Mouse (Mus musculus) cerebellum, postnatal 25 days (tissue): Measurements from ENCODE around the gene Twsg1.

Experiments
- DNase-seq, 2 experiments: peaks; one replicate each; pipeline ENCODE4 v3.0.0; 2021; ENCODE audit warnings: mixed read lengths in 2 of 2

Twsg1 gene

GRCm38 (mm10) chr17:65885697-65886529 lies 65.1 kb downstream of the Twsg1 start, which contains the start of gene Ralbp1:
TSS of gene Ralbp1 (minus strand) at chr17:65885798.
- DNase-seq: peak; percentile 50 to 66

DNA sequence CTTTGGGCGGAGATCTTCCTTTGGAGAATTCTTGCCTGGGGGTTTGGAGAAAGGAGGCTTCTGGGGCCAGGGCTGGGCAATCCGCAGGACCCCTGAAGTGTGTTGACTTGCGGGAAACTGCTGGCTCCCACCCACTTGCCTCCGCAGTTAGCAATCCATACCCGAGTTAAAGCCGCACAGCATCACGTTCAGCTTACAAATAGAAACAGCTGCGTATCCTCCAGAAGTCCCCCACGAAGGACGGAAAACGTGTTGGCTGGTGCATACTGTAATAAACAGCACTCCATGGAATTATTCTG lies 65.7 kb downstream of the Twsg1 start:
- DNase-seq: no peak

- peak; percentile 99 for DNase-seq
Observed at GRCm38 (mm10) chr17:65884691-65885397, 66.2 kb downstream of the Twsg1 start.

DNA sequence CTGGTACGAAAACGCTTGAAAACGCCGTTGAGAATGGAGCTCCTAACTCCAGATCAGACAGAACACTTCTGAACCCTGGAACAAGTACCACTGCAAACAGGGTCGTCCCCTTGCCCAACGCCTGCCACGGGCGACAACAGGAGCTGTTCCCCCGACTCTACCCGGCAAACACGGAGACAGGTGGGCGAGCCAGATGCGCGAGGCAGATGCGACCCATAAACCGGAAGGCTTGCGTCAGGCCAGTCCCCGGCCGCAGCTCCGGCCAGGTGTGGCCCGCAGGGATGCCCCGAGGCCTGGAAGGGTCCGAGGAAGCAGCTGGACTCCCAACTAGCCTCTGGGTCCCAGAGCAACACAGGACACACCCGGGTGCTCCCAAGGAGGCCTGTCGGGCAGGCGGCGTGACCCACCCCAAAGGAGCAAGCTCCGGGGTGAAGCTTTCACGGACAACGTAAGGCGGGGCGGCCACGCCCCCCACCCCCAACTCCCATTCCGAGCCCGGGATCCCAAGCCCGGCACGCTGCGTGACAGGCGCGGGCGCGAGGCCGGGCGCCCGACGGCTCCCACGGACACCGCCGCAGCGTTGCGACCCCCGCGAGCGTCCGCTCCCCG lies 66.9 kb downstream of the Twsg1 start:
- no peak for DNase-seq

DNA sequence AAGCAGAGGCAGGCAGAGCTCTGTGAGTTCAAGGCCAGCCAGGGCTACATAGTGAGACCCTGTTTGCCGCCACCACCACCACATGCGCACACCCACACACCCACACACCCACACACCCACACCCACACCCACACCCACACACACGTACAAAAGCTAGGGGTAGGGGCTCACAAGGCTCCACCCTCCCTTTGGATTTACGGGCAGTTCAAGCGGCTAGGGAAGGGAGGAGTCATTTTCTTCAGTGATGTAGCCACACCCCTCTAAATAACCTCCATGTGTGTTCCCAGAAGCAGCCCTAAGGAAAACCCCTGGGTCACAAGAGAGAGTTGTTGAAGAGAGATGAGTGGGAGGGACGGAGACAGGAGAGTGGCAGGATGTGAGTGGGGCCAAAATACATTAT lies 74.0 kb downstream of the Twsg1 start:
- no peak for DNase-seq

GRCm38 (mm10) chr17:65873834-65874233 lies 77.2 kb downstream of the Twsg1 start:
- no peak for DNase-seq

GRCm38 (mm10) chr17:65873156-65873555 lies 77.9 kb downstream of the Twsg1 start:
- peak in 1 of 2 experiments; percentile 2 for DNase-seq

DNA sequence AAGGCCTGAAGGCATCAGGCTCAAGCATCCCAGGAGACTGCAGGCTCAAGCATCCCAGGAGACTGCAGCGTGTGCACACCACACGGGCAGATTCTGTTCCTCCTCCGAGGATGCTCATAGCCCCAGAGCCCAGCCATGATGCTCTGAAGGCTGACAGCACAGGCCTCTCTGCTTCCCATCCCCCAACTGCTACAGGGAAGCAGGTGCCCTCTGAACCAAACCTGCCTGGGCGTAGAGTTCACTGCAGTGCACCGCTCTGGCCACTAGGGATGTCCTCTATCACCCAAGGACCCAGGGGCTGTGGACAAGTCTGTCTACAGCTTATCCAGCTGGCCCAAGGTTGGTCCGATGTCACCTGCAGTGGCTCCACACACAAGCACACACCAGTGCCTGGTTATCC lies 78.4 kb downstream of the Twsg1 start:
- peak; percentile 61 to 72 for DNase-seq

DNA sequence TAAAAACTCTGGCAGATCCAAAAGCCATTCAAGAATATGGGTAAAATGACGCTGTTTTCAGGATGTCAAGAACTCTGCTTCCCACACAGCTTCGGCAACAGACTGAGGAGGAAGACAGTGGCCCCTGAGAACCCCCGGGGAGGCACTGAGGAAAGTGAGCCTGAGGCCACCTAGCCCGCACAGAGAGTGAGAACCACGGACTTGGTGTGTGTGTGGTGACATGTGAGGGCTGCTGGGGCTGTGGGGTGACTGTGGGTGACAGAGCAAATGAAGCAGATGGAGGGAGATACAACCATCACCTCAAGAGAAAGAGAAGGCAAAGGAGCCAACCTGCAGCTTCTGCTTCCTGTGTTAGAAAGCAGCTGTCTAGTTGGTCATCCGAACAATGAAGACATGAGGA lies 79.0 kb downstream of the Twsg1 start:
- peak in 1 of 2 experiments; percentile 7 for DNase-seq
